Mouse (Mus musculus) liver, embryonic 14.5 days (tissue): ENCODE results near the gene Efna5. TPM values are rescaled to one million over a fixed set of nuclear protein-coding genes. Genes with fewer than 3 reads are reported as not detected.

Experiments
- ATAC-seq: fragments of 200-750 bp; cut with Nextera tagmentation; 2 replicates; pipeline ENCODE4 v1.8.0; 2017; ENCODE audit warnings: moderate number of reproducible peaks, mild to moderate bottlenecking, moderate library complexity; ENCODE audit not compliant: insufficient read depth
- DNase-seq, 3 experiments: peaks; one replicate each; pipeline ENCODE4 v3.0.0-alpha.2; 2012 to 2013; ENCODE audit warnings: low read depth in 3 of 3, low spot score in 3 of 3
- H3K27ac ChIP-seq: fragments of 300-500 bp; sonication (generic); 2 replicates; pipeline ENCODE4 v1.5.1; 2014; ENCODE audit warnings: moderate library complexity, mild to moderate bottlenecking, control low read depth, inconsistent platforms
- H3K27me3 ChIP-seq: fragments of 300-500 bp; sonication (generic); 2 replicates; pipeline ENCODE4 v1.6.1; 2014; ENCODE audit warnings: mild to moderate bottlenecking, low read length, moderate library complexity; ENCODE audit not compliant: control insufficient read depth, insufficient read depth
- H3K36me3 ChIP-seq: fragments of 300-500 bp; sonication (generic); replicated peaks from 2 replicates; pipeline ENCODE4 v1.6.1; 2014; ENCODE audit warnings: low read depth; ENCODE audit not compliant: control insufficient read depth, insufficient read depth
- H3K4me1 ChIP-seq, 2 experiments: fragments of 200-500 bp in 1 of 2; fragments of 300-500 bp in 1 of 2; sonication (generic) in 1 of 2; replicated peaks; 2 replicates each; pipeline ENCODE4 v1.6.1; 2012 to 2014; ENCODE audit warnings: antibody characterized with exemption in 1 of 2, inconsistent platforms in 1 of 2, low read length in 1 of 2; ENCODE audit not compliant: control insufficient read depth in 2 of 2, insufficient read depth in 2 of 2
- H3K4me2 ChIP-seq: fragments of 300-500 bp; sonication (generic); 2 replicates; pipeline ENCODE4 v1.6.1; 2014; ENCODE audit warnings: low read depth, mild to moderate bottlenecking, control low read depth, moderate library complexity
- H3K4me3 ChIP-seq, 2 experiments: fragments of 200-500 bp in 1 of 2; fragments of 300-500 bp in 1 of 2; sonication (generic) in 1 of 2; 2 replicates each; pipeline ENCODE4 v1.5.1; 2012 to 2014; ENCODE audit warnings: low read depth in 2 of 2, low read length in 2 of 2, mild to moderate bottlenecking in 2 of 2, control low read depth in 1 of 2, inconsistent platforms in 1 of 2, moderate library complexity in 1 of 2; ENCODE audit not compliant: insufficient read depth in 1 of 2
- H3K9ac ChIP-seq: fragments of 300-500 bp; sonication (generic); replicated peaks from 2 replicates; pipeline ENCODE4 v1.6.1; 2014; ENCODE audit warnings: mild to moderate bottlenecking, control low read depth, moderate library complexity
- H3K9me3 ChIP-seq: fragments of 300-500 bp; sonication (generic); 2 replicates; pipeline ENCODE4 v1.6.1; 2016; ENCODE audit warnings: low read length, mixed read lengths; ENCODE audit not compliant: control insufficient read depth
- CTCF ChIP-seq: IDR thresholded peaks from 2 replicates; pipeline ENCODE4 v1.5.1; 2016; ENCODE audit warnings: antibody characterized with exemption, low read depth, control low read depth
- EP300 ChIP-seq: IDR thresholded peaks from 2 replicates; pipeline ENCODE4 v1.6.1; 2016; ENCODE audit warnings: antibody characterized with exemption, low read depth
- WGBS: fragments of 180-500 bp; shearing (Covaris S2); extraction: QIAGEN DNeasy Blood & Tissue Kit; methylation state at CpG from one replicate; pipeline ENCODE4 v1.1.7; 2014; ENCODE audit not compliant: insufficient replicate concordance; 5-methylcytosine and 5-hydroxymethylcytosine counted together
- polyA plus RNA-seq, 2 experiments: library from polyadenylated mRNA; depleted of rRNA in 1 of 2; stranded (reverse) in 1 of 2; unstranded in 1 of 2; fragments of >200 nt; fragmentation: Nextera tagmentation in 1 of 2; extraction: Ambion mirVana in 1 of 2; gene quantifications; 2 replicates each; pipeline versions ENCODE4 v1.2.1 to v1.2.3; 2012 to 2014

Efna5 gene
- polyA plus RNA-seq, 2 experiments: 0.40 to 1.6 TPM

GRCm38 (mm10) chr17:62880311-62881175, 574 bp downstream of the Efna5 start:
- peaks cover 71% of the 10 kb centered on the region for H3K27me3 ChIP-seq
- no peaks in the 10 kb centered on the region for H3K4me1 ChIP-seq
- H3K27ac ChIP-seq: no peak overlapping the region
- no peaks in the 10 kb centered on the region for H3K36me3 ChIP-seq
- peak overlapping the region; percentile 64 for H3K4me2 ChIP-seq
- H3K4me3 ChIP-seq: peak overlapping the region; percentile 8 to 57
- TF ChIP-seq CTCF (no peak), EP300 (no peak)
- WGBS: under 1% methylated on average over 74 of the region's 82 CpGs
- DNase-seq (no peak), ATAC-seq (no peak)
- H3K9me3 ChIP-seq: no peaks in the 10 kb centered on the region
- no peak overlapping the region for H3K9ac ChIP-seq

DNA sequence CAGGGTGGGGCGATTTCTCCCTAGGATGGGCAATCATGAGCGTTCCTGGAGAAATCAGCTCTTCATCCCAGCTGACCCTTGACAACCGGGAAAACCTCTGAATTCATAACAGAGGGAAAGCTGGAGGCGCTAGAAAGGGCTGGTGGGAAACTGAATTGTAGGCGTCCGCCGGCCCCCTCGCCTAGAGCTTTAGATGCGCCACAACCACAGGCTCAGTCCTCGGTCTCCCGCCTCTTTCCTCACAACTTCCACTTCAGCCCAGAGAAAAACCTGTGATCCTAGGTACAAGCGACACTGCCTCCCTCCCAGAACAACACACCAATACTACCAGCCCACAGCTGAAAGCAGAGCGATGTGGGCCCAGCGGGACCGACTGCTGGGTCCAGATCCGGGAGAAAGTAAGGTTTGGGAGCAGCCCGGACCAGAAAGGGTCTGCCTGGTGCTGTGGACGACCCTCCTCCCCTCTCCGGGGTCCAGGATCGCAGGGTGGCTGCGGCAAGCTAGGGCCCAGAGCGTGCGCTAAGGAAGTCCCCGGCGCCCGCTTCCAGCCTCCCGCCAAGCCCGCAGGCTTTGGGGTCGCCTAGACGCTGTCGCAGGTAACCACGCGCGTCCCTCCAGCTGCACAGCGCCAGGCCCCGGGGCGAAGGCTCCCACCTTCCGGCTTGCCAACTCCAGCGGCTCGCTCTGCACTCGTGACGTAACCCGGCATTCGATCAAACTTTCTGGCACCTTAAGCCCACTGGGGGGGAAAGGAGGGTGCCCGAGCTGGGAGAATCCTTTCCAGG, 1.4 kb downstream of the Efna5 start:
- 1% methylated on average over 41 of the region's 45 CpGs for WGBS
- Histone ChIP-seq H3K4me1 (no peaks in the 10 kb centered on the region), H3K4me2 (peak overlapping the region; percentile 64), H3K27me3 (peaks cover 69% of the 10 kb centered on the region), H3K4me3 (peak overlapping the region; percentile 8 to 57), H3K36me3 (no peaks in the 10 kb centered on the region), H3K9me3 (no peaks in the 10 kb centered on the region), H3K9ac (no peak overlapping the region), H3K27ac (no peak overlapping the region)
- DNase-seq: no peak
- peak; percentile 12; the same call in 1 of the 2 replicates for ATAC-seq
- TF ChIP-seq CTCF (no peak), EP300 (no peak)

DNA sequence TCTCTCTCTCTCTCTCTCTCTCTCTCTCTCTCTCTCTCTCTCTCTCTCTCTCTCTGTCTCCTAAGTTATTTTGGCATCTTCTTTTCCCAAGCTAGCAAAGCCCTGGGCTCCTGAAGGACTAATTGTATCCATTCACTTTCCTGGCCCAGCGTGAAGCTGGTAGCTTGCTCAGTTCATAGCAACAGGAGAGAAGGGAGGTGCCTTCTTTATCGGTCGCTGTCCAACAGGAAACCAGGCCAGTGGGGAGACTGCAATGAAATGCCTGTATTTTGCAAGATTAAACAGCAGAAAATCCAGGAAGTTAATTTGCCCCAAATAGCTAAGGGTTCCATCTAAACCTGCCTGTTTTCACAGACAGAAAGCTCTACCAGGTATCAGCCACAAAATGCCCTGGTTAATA, 5.4 kb downstream of the Efna5 start:
- Histone ChIP-seq H3K27ac (no peak overlapping the region), H3K27me3 (peaks cover 29% of the 10 kb centered on the region), H3K4me2 (no peak overlapping the region), H3K4me1 (no peaks in the 10 kb centered on the region), H3K9ac (no peak overlapping the region), H3K4me3 (no peak overlapping the region), H3K36me3 (no peaks in the 10 kb centered on the region), H3K9me3 (no peaks in the 10 kb centered on the region)
- TF ChIP-seq EP300: no peak
- TF ChIP-seq CTCF: no peak
- 6% methylated on average over 3 of the region's 3 CpGs for WGBS
- DNase-seq: no peak
- no peak for ATAC-seq

GRCm38 (mm10) chr17:62871928-62872327, 9.2 kb downstream of the Efna5 start:
- H3K4me2 ChIP-seq: no peak overlapping the region
- no peak overlapping the region for H3K27ac ChIP-seq
- no peaks in the 10 kb centered on the region for H3K4me1 ChIP-seq
- no peak overlapping the region for H3K9ac ChIP-seq
- ATAC-seq (no peak), DNase-seq (no peak)
- H3K36me3 ChIP-seq: no peaks in the 10 kb centered on the region
- no peaks in the 10 kb centered on the region for H3K27me3 ChIP-seq
- TF ChIP-seq EP300: no peak
- no peaks in the 10 kb centered on the region for H3K9me3 ChIP-seq
- no peak overlapping the region for H3K4me3 ChIP-seq
- WGBS: 45% methylated on average over 3 of the region's 3 CpGs

DNA sequence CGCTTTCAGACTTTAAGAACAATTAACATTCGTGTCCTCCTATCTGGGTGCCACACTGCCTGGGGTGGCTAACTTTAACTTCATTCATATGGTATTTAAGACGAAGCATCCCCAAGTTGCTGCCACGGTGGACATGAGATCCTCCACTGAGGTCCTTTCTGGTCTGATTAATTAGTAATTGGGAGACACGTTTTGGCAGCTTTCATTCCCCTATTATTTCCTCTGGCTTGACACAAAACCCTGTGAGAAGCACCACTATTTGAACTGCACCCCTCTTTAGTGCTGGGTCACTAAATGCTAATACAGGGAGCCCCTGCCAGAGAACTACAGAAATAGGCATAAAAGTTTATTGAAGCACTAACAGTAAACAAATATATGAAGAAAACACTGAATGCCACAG, 9.9 kb downstream of the Efna5 start:
- Histone ChIP-seq H3K27me3 (no peaks in the 10 kb centered on the region), H3K4me3 (no peak overlapping the region), H3K4me1 (no peaks in the 10 kb centered on the region), H3K27ac (no peak overlapping the region), H3K36me3 (no peaks in the 10 kb centered on the region), H3K9ac (no peak overlapping the region), H3K9me3 (no peaks in the 10 kb centered on the region), H3K4me2 (no peak overlapping the region)
- WGBS: 54% methylated on average over 5 of the region's 5 CpGs
- no peak for DNase-seq
- TF ChIP-seq CTCF: no peak
- no peak for TF ChIP-seq EP300
- no peak for ATAC-seq
